Mouse (Mus musculus) v-Abl transformed pro-B cells (cell line): ENCODE data around the gene Lrrc75b.

Experiments
- in situ Hi-C, 2 experiments: fragments of 400-800 bp; cut with MboI; formaldehyde crosslinking; loops; one replicate each; pipeline ENCODE4 v1.15.1; 2025; ENCODE audit not compliant: unreplicated experiment in 2 of 2

The Lrrc75b gene

DNA sequence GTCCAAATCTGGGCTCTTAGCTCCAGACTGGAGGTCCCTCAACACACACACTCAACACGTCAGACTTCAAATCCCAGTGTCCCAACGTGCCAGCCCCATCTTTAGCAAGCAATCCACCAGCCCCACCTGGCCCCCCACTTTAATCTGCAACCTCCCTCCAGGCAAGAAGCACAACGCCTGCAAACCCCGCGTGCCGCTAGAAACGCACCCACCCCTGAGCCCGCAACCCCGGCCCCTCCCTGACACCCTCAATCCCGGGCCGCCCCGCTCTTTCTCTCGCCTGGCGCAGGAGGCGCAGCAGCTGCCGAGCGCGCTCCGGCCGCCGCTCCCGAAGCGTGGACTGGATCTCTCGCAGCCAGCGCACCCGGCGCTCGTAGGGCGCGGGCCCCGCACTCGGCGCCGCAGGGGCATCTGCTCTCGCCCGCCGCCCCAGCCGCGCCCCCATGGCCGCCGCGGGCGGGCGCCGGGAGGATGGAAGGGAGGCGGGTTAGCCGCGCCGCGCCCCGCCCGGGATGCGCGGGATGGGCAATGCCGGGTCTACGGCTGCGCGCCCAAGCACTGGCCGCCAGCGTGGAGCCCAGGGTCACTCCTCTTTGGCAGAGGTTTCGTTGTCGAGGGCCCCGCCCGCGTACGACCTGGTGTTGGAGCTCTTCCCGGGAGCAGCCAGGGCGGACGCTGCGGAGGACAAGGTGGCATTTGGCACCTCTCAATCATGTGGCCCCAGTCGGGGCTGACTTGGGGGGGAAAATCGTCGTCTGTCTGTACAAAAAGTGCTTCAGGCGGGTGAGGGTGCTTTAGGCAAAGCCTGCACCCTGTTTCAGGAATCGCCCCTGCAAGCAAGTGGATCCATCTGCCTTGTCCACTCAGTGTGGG is at the start of gene Lrrc75b:
TSS of gene Lrrc75b (minus strand) at position 655 of the 873 bp plus-strand sequence.
- in situ Hi-C loops: no loop called here

DNA sequence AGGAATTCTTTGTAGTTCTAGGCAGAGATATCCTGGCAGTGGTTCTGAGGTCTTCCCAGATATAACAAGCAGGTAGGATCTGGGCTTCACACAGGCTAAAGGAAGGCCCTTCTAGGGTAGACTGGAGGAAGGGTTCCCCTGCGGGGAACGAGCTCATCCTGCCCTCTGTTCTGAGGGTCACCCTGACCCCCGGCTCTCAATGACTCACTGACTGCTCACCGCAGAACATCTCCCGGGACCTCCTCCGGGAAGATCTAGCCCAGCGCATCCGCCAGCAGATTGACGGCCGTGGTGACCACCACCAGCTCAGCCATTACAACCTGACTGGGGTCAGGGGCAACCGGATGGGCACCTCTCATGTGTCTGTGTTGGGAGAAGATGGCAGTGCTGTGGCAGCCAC is 48.8 kb upstream of the Lrrc75b start:
- in situ Hi-C loops: no loop called here

DNA sequence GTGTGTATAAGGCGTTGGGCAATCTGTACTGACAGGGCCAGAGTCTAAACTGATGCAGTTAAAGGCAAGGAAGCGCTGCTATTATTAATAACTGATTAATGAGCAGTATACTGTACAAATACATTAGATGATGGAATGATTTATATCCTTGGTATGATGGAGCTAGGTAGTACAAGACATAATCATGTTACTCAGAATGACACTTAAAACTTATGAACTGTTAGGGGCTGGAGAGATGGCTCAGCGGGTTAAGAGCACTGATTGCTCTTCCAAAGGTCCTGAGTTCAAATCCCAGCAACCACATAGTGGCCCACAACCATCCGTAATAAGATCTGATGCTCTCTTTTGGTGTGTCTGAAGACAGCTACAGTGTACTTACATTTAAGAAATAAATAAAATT is 47.1 kb upstream of the Lrrc75b start:
- in situ Hi-C loops: no loop called here

DNA sequence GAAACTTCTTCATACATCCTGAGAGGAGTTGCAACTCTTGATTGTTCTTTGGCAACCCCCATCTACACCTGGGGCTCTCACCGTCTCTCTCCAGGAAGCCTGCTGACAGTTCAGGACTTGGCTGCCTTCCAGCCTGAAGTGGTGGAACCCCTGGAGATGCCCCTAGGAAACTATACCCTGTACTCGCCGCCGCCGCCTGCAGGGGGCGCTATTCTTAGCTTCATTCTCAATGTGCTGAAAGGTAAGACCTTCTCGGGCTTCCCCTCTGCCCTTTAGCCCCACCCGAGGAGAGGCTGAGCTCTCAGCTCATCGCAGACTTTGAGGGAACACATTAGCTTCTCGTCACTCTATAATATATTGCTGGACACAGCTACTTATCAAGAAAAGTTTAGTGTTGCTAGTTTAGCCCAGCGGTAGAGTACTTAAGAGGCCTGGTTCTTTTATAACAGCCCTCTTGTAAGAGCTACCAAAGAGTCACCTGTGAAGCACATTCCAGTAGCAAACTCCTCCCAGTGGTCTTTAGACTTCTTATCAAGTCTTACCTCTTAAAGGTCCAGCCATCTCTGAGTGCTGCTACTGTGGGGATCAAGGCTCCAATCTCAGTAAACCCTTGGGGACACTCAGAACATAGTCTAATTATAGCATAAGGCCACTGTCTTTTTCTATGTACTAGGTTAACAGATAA is 45.2 kb upstream of the Lrrc75b start:
- in situ Hi-C loops: no loop called here

DNA sequence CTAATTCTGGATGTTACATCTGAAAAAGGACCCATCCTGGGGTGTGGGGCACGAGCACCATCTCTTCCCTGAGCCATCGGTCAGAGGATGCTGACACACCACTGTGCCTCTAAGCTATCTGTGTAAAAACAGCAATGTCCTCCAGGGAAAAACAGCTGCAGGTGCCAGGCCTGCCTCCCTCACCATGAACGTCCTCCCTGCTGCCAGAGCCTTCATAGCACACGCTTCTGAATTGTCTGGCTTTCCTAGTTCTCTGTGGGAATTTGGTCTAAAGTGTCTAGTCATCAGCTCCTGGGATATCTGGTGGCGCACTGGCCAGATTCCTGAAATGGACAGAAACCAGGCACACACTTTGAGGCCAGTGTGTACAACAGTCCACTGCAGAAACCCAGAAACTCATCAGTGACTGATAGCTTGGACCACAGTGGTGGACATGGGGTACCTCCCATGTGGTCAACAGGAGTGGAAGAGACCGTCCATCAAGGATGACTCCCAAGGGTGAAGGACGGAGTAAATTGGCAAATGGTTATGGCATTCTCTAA is 40.1 kb upstream of the Lrrc75b start:
- in situ Hi-C loops: no loop called here

DNA sequence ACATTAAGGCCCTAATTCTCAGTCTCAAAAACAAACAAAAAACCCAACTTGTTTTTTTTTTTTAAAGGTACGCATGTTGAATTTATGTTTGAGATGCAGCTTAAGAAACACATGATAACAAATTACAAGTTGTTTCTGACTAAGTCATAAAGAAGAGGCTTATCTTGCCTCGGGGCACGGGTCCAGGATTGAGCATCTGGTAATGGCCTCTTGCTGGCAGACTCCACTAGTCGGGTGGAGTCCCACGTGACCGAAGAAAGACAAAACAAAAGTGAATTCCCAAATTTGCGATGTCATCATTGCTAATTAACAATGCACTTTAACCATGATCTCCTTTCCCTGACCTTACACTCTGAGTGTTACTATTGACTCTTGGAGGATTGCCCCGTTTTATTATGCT is 35.9 kb upstream of the Lrrc75b start:
- in situ Hi-C loops: loop anchor here in 1 of 2 experiments (25.0 kb wide), 1 partner anchor 616 kb away; no protein-coding TSS in a partner anchor

DNA sequence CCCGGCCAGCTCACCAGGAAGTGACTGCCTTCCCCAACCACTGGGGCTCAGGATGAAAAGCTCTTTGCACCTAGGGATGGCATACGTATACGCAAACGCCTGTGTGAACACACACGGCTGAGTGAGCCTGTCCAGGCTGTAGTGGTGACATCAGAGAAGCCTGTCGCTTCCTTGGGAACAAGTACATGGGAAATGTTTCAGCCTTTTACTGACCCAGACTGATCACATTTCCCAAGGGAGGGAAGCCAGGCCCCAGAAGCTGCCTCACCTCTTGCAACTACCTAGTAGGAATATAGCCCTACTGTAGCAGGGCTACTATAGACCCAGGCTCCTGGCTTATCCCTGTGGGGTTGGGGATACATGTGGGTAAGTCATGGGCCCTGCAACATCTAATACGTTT is 32.5 kb upstream of the Lrrc75b start:
- in situ Hi-C loops: loop anchor here in 1 of 2 experiments (5.0 to 25.0 kb wide), 2 partner anchors 175 to 620 kb away; no protein-coding TSS in a partner anchor

DNA sequence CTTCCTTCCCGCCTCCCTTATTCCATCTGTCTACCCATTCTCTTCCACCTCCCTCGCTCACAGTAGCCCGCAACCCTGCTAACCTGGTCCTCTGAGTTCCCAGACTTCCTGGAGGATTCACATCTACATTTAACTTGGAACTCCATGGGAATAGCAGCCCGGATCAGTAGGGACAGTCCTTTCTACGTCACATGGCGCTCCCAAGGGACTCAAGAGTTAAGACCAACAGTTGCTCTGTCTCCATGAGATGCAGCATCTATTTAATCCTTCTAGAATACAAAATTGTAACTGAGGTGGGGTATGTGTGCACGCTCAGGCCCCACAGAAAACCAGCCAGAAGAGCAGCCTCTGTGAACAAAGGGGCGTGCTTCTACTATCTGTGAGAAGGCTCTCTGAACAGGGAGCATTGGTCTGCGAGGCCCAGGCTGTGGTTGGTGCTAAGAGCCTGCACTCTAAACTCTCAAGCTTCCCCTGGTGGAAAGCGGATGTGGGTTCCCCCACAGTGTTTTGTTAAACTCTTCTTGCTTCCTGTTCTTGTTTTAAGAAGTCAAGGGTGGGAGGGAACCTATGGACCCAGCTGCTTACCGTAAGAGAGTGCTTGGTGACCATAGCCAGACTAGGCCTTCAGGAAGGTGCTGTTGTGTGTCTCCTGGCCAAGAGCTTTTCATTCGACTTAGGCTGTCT is 31.2 kb upstream of the Lrrc75b start:
- in situ Hi-C loops: loop anchor here in 1 of 2 experiments (5.0 to 25.0 kb wide), 2 partner anchors 176 to 621 kb away; no protein-coding TSS in a partner anchor

DNA sequence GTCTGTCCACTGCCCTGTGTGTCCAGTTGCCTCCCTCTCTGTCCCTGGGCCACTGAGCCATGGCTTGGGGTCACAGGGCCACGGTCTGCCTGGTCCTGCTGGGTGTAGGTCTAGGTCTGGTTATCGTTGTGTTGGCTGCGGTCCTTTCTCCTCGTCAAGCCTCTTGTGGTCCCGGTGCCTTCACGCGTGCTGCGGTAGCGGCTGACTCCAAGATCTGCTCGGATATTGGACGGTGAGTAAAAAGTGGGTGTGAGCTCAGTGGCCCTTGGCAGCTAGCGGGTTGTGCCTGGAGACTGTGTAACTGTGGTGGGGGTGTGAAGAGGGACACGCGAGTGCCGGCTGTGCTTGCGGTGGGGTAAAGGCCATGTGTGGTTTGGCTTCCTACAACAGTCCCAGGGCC is 29.5 kb upstream of the Lrrc75b start:
- in situ Hi-C loops: loop anchor here (5.0 to 25.0 kb wide), 7 partner anchors 43 to 623 kb away; partner anchors contain the start of gene Gm5134 (in 2 of the 2)

DNA sequence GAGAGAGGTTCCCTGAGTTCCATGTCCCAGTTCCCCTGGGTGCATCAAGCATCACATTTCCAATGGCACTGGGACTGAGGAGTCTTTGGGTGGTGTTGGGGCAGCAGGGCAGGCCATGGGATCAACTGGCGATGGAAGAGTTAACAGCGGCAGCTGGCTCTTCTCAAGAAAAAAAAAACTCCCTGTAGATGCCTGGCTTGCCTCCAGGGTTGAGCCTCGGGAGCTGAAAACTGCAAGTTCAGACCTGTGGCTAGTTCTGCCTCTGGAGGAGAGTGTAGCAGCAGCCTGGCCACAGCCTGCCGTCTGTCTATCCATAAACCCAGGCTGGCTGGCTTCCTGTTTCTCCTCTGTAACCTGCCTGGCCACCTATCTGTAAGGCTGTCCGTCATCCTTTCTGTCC is 29.0 kb upstream of the Lrrc75b start, which contains the start of gene Ggt5:
TSS of gene Ggt5 (plus strand) at position 212 of the 400 bp plus-strand sequence.
- in situ Hi-C loops: loop anchor here (5.0 to 25.0 kb wide), 6 partner anchors 43 to 623 kb away; partner anchors contain the start of gene Gm5134 (in 2 of the 2)

DNA sequence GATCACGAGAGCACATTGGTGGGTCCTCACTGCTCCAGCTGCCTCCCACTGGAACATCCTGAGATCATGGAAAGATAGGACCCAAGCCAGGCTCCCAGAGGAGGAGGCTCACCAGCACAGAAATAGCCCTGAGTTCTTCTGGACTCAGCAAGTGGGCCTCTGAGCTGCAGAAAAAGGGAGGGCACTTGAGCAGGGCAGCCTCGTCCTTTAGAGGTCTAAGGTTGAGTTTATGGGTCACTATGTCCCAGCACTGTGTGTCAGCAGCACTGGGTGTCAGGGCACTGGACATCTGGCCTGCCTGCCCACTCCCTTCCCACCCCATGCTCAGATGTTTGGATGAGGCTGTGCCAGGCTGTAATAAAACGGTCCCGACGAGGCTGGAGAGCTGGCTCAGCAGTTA is 28.2 kb upstream of the Lrrc75b start:
- in situ Hi-C loops: loop anchor here (5.0 to 25.0 kb wide), 6 partner anchors 44 to 624 kb away; partner anchors contain the start of gene Gm5134 (in 2 of the 2)

DNA sequence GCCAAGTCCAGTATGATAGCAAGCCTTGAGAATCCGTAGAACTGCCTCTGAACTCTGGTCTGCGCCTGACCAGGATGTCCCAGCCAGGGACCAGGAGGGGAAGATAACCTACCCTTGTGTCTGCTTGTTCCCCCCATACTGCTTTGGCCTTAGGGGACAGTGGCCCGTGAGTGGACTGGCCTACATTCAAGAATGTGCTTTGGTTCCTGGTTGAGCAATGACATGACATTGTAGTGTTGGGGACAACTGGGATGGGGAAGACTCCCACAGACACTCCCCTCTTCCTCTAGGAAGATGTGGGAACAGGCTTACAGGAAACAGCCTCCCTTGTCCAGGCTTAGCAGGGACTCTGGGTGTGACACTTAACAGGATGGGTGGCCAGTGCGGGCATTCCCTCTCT is 27.7 kb upstream of the Lrrc75b start:
- in situ Hi-C loops: loop anchor here (5.0 to 25.0 kb wide), 6 partner anchors 45 to 625 kb away; partner anchors contain the start of gene Gm5134 (in 2 of the 2)

DNA sequence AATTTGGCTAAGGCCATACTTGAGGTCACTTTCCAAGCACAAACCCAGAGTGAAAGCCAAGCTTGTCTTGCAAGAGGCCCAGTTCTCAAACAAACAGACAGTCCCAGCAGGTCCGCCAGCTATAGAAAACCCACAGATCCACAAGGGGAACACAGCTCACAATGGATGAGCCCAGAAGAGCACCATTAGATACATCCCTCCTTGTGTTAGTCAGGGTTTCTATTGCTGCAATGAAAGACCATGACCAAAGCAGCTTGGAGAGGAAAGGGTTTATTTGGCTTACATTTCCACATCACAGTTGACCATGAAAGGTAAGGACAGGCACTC is 26.4 kb upstream of the Lrrc75b start:
- in situ Hi-C loops: loop anchor here (5.0 to 25.0 kb wide), 6 partner anchors 46 to 626 kb away; partner anchors contain the start of gene Gm5134 (in 2 of the 2)

DNA sequence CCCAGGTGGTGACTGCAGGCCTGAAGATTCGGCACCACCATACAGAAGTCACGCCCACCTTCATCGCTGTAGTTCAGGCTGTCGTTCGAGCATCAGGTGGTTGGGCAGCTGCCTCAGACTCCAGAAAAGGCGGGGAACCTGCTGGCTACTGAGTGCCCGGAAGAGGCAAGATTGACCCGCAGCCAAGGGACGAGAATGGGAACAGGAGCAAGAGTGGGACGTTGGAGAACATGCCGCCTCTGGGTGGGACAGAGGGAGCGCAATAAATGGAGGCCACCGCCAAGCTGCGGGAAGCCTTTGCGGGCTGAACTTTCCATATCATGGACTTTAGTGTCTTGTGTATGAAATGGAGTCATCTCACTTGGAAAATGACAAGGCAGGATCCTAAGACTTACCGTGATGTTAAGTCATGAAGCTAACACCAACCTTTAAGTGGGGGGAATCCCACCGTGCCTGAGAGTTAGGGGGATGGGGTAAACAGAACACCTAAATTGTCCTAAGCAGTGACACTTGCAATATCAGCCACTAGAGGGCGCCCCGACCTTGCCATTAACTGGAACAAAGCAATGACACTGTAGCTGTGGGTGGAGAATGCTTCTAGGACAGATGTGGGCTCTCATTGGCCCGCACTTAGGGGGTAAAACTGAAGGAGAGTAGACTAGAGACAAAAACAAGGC is 25.9 kb upstream of the Lrrc75b start:
- in situ Hi-C loops: loop anchor here (5.0 to 25.0 kb wide), 6 partner anchors 46 to 626 kb away; partner anchors contain the start of gene Gm5134 (in 2 of the 2)

DNA sequence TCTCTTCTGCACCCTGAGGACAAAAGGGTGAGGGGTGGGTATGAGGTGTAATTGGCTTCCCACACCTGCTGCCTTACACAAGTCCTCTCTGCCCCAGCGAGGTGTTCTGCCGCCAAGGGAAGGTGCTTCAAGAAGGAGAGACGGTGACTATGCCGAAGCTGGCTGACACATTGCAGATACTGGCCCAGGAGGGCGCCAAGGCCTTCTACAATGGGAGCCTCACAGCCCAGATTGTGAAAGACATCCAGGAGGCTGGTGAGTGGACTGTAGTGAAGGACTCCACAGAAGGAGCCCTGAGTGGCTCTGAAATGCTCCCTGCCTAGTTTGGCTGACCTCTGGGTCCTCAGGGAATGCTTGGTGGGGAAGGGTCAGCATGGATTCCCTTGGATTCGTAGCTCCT is 19.0 kb upstream of the Lrrc75b start:
- in situ Hi-C loops: loop anchor here in 1 of 2 experiments (25.0 kb wide), 1 partner anchor 633 kb away; no protein-coding TSS in a partner anchor

DNA sequence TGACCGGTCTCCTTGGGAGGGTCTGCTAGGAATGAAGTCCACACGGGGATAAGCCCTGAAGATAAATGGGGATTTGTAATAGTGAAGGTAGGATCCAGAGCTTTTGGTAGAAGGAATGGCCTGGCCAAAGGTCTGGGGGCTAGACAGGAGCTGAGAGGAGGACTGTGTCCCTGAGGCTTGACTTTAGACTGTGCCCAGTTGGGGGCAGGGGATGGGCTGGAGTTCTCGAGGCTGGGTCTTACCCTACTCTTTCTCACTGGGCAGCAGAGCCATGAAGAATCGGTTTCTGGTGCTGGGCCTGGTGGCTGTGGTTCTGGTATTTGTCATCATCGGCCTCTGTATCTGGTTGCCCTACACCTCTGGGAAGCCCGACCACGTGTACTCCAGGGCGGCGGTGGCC is 13.8 kb upstream of the Lrrc75b start:
- in situ Hi-C loops: no loop called here

DNA sequence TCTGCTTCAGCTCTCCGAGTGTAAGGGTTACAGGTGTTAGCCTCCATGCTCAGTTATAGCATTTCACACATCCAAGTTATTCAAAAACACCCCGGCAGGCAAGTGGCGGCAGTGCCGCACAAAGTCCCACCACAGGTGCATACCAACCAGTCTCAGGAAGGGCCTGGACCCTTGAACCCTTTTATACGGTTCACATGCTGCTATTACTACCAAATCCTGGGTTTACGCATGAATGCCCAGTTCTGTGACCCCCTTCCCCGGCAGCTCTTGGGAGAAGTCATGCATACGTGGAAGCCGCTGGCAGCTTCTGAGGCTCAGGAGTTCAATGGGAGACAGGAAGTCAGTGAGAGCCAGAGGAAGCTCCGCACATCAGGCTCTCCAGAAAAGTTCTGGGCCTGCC is 13.1 kb upstream of the Lrrc75b start:
- in situ Hi-C loops: no loop called here

DNA sequence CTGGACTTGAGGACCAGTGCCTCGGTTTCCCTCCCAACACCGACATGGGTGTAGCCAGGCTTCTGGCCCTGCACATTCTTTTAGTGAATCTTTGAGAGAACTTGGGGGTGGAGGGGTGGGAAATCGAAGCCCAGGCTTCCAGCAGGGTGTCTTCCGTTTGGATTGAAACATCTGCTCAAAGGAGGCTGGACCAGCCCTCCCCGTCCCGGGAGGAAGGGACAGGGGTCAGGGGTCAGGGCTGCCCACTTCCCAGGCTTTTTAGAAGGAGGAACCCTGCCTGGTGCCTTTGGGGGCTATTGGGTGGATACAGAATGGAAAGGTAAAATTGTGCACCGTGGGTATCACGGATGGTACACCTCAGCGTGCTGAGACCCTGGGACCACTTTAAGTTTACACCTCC is 11.8 kb upstream of the Lrrc75b start:
- in situ Hi-C loops: no loop called here

DNA sequence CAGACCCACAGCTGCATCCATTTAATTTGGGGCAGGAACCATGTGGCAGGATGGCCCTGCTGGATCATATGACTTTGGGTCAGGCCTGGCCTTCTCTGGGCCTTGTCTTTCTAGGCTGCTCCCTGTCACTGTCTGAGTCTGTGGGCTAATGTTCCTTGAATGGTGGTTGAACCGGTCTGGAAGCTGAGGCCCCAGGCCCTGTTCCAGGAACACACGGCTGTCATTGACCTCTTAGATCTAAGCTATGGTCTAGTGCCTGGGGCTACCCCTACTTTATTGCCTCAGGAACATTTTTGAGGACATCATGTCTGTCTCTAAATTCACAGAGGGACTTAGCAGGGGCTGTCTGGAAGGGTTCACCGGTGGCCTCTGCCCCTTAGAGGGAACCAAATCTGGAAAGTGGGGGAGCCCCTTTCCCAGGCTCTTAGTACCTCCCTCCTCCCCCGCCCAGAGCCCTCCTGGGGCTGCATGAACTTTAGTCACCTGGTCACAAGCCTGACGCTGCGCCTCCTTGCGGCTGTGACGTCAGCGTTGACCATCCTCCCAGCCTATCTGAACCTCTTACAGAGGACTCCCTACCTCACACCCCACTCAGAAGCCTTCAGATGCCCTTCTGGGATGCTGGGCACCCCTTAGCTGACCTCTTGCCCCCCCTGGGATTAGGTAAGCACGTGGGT is 11.0 kb upstream of the Lrrc75b start:
- in situ Hi-C loops: no loop called here
